Mouse (Mus musculus) CD4-positive, CD25-positive, alpha-beta regulatory T cell, adult 2 months (primary cell): Measurements from ENCODE around the gene Scfd2.

Experiments
- DNase-seq: peaks from one replicate; pipeline ENCODE4 v3.0.0-alpha.2; 2012; ENCODE audit warnings: low read depth, low spot score

Gene Scfd2

DNA sequence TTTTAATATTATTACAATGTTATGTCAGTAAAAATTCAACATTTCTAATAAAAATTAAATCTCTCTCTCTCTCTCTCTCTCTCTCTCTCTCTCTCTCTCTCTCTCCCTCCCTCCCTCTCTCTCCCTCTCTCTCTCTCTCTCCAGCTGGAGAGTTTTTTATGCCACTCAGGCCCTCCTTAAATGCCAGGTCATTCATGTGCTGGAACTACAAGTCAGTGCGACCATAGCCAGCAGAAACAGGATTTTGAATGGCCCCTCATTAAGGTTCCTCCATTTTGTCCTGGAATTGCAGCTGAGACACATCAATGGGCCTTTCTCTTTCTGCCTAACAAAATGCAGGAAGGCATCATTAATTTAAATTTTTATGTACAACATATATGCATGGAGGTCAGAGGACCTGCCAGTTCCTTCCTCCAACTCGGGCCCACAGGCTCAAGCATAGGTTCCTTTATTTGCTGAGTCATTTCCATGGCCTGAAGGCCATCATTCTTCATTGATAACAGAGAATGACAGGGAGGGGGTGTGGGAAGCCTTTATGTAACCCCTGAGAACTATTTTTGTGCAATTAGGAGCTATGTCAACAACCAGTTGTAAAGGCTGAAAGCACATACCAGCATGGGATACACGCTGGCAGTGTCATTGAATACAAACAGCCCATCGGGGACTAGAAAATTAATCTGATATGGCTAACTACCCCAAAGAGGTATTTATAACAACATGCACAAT lies 165.4 kb downstream of the Scfd2 start:
- no peak for DNase-seq

- no peak for DNase-seq
These were observed 166.2 kb downstream of the Scfd2 start for GRCm38 (mm10) chr5:74365408-74365807.

DNA sequence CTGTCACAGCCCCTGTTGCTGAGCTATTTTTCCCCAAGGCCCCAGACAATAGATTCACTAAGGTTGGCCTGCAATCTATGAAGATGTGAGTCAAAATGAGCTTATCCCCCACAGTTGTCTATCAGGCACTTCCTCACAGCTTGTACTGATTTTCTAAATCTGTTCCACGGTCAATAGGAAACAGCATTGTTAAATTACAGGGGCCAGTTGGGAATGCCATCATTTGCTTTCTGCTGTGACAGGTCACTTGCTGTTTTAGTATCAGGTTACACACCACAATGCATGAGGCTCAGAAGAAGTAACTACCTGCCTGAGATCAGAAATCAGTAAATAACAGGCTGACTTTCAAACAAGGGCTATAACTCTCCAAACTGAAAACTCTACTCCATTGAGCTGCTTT lies 168.3 kb downstream of the Scfd2 start:
- no peak for DNase-seq

GRCm38 (mm10) chr5:74361531-74361930 lies 170.0 kb downstream of the Scfd2 start:
- DNase-seq = no peak

- no peak for DNase-seq
These were observed 173.5 kb downstream of the Scfd2 start for GRCm38 (mm10) chr5:74358033-74358432.

DNA sequence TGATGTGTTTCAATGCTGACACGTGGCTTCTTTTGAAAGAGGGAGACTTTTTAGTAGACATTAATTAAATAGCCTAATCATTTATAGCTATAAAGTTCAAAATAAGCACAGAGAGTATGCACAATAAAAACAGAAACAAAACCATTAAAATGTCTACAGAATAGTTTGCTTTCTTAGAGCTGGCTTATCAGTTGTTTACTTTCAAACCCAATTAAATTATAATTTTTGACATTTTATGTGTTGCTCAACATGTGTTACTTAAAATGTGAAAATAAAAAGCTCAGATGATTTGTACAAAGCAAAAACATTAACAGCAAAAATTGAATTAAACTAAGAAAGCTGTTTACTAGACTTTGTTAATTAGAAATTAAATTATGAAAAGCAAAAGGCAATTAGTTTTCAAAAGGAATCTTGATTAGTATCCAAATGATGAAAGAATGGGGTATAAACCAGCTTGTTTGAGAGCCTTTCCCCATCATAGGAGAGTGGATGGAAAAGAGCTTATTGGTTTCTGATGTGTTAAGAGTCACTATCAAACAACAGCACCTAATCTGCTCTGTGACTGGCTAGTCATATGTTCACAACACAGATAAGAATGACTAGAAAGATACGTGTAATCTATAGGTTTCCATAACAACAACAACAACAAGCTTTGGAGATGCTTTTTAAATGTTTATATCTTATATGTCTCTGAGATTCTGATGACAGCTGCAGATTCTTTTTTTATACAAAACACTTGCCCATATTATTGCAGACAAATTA lies 176.0 kb downstream of the Scfd2 start:
- no peak for DNase-seq

DNA sequence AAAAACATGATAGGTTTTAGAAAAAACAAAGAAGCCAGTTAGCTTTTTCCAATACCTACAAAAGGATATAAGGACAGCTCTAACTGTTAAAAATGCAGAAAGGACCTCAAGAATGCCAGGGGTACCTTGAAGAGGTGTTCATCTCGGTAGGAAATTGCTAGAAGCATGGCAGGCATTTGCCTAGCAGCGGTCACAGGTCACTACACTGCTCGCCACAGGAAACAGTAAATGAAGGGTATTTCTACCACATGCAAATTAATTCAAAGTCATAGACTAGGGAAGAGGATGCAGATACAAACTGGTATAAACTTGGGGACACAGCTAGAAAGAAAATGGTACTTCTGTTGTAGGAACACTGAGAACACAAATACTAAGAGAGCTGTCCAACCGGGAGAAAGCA lies 180.7 kb downstream of the Scfd2 start:
- no peak for DNase-seq

DNA sequence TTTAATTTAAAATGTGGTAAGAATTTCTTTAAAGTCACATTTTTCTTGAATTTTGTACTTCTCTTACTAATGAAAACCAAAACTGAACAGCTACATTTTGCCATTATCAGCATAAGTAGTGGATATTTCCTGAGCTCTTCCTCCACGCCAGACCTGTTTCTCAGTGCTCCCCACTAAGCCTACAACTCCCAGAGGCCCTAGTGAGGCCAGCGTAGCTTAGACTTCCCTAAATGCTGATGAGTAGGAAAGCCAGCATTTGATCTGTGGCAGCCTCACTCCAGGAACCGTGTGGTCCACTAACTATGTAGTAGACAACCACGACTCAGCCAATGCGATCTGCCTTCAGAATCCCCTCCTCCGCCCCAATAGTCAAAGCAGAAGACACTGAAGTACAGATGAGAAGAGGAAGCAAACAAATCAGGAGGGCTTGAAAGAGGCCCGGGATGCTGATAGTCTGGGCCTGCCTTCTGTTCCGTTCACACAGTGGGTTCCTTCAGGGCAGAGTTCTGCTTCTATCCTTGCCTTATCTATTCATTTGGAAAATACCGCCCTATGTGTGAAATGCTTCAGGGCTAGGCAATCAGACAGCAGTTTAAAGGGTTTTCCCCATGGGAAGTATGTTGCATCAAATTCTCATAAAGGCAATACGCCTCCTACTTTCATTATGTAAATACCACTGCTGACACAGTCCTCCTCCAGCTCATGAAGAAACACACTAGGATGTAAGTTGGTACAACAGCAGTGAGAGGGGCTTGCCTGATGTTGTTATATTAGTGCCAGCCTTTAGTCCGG lies 183.3 kb downstream of the Scfd2 start:
- peak; percentile 31 for DNase-seq

DNA sequence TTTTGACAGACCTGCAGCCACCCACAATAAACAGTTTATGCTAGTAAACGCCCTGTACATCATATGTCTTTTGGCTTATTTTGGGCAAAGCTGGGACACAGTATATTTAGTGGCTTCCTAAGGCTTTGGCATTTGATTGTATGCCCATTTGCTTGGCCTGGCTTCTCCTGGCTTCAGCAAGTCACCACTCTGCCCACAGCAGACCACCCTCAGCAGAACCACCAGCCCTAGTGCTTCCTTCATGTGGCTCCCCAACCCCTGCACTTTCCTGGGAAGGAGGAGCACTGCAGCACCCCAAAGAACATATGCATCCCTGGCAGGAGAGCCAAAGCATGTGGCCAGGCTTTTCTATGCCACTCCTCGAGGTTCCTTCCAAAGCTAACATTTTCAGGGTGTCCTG lies 188.5 kb downstream of the Scfd2 start:
- no peak for DNase-seq

DNA sequence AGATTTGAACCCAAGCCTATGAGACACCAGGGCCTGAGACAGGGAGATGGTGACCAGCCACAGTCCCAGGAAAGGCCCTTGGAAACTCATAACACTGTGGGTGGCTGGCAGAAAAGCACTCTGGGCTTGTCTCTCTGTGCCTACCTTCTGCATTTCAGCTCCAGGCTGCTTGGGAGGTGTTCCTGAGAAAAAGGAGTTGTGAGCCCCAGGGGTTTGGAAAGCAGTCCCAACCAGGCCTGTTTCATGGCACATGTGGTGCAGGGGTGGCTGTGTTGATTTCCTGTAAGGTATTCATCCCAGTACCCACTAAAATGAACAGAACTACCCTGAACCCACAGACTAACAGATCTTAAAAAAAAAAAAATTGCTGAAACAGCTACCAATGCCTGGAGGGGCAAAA lies 189.0 kb downstream of the Scfd2 start:
- DNase-seq = no peak

GRCm38 (mm10) chr5:74337491-74337890 lies 194.1 kb downstream of the Scfd2 start:
- DNase-seq = no peak

DNA sequence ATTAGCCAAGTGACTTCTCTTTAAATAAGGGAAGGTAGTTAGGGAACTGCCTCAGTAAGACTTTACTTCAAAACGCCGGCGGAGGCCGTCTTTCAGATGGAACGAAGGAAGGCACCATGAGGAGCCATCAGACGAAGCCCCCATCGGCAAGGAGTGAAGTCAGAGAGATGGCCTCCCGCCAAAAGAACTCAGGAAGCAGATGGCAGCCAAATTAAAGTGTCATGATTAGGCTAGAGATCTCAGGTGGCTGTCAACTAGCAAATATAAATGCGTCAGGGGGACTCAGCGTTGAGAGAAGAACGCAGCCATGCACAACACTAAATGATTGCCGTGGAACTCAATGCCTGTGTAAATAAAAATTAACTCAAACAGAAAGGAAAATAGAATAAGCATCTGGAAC lies 194.8 kb downstream of the Scfd2 start:
- no peak for DNase-seq

DNA sequence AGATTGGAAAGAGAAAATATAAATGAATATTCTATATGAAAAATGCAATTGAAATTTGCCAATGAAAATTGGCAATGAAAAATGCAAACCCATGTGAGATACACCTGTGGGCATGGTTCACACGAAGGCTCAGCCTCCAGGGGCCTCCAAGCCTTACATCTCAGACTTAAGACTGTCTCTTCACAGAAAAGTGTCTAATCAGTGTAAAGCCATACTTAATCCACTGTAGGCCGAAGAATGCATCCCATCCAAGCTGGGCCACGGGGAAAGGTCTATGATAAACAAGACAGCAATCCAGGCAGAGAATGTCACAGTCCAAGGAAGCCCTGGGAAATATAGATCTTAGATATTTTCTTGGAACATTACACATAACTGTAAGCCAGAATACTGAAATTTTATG lies 198.3 kb downstream of the Scfd2 start:
- DNase-seq = no peak

- no peak for DNase-seq
These were observed 205.3 kb downstream of the Scfd2 start for GRCm38 (mm10) chr5:74326228-74326627.

- DNase-seq = no peak
These were observed 210.4 kb downstream of the Scfd2 start for GRCm38 (mm10) chr5:74321010-74321746.

DNA sequence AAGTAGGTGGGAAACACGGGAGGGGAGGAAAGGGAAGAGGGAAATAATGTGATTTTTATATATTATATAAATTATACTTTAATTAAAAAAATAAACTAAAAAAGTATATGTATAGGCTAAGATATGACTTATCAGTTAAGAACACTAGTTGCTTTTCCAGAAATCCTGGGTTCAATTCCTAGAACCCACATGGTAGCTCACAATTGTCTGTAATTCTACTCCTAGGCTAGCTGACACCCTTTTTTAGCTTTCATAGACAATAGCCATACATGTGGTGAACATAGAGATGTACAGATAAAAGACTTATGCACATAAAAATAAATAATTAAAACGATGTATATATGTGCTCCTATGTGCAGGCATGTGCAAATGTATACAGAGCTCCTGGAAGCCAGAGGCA lies 212.0 kb downstream of the Scfd2 start:
- DNase-seq = no peak

DNA sequence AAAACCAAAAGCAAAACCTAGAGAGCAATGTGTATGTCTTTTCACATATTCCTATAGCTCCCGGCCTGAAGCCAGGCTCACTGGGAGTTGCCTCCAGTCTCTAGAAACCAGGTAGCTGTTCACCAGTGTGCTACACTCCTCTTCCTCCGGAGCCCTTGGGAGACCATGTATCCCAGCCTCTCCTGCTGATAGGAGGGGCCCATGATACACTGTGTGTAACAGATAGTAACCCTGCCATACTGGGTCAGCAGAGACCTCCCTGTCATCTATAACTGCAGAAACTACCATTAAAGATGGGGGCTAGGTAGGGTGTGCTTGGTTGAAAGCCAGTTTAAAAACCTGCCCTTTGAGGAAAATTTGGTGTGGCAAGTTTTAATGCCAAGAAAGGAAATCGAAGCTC lies 214.4 kb downstream of the Scfd2 start:
- DNase-seq = no peak

GRCm38 (mm10) chr5:74316333-74316945 lies 215.1 kb downstream of the Scfd2 start:
- DNase-seq = no peak

- no peak for DNase-seq
These were observed 215.9 kb downstream of the Scfd2 start for GRCm38 (mm10) chr5:74315471-74316245.

DNA sequence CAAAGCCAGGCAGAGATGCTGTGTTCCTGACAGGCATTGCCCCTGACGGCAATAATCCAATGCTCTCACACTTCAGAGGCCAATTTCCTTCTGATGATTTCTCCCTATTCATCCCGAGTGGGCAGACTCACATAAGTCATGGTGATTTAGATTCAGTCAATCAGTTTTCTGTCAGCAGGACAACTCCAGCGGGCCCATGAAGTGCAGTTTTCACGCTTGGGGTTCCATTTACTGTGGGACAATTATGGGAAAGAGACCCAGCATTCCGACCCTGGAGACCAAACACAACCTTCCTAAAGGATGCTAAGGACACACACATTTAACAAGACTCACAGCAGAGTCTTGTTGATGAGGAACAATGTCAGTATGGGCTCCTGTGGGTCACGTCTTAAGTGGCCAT lies 217.1 kb downstream of the Scfd2 start:
- no peak for DNase-seq

GRCm38 (mm10) chr5:74313542-74313941 lies 218.0 kb downstream of the Scfd2 start:
- DNase-seq = no peak
